Mouse (Mus musculus) 3134 (cell line): ENCODE data around the gene Med31.
"Not testable (repeated sequence)": the region's sequence is repeated elsewhere in the genome, so short reads cannot be mapped to it uniquely, and the experiment has no call there.

Experiments
- DNase-seq: peaks from one replicate; pipeline ENCODE4 v3.0.0-alpha.2; 2011; ENCODE audit warnings: low spot score; ENCODE audit not compliant: insufficient read length; ENCODE audit errors: extremely low read depth

The Med31 gene

GRCm38 (mm10) chr11:72205256-72205655 is 10.1 kb downstream of the Med31 start:
- DNase-seq, result no peak

- no peak for DNase-seq
Measured at GRCm38 (mm10) chr11:72203440-72203839, 12.0 kb downstream of the Med31 start.

GRCm38 (mm10) chr11:72196506-72196905 is 18.9 kb downstream of the Med31 start:
- DNase-seq, result no peak

GRCm38 (mm10) chr11:72194259-72194658 is 21.1 kb downstream of the Med31 start:
- DNase-seq, result no peak

GRCm38 (mm10) chr11:72190857-72191256 is 24.5 kb downstream of the Med31 start:
- no peak for DNase-seq

GRCm38 (mm10) chr11:72184252-72184651 is 31.1 kb downstream of the Med31 start:
- no peak for DNase-seq

GRCm38 (mm10) chr11:72181136-72181535 is 34.3 kb downstream of the Med31 start:
- DNase-seq, result no peak

GRCm38 (mm10) chr11:72180556-72180955 is 34.8 kb downstream of the Med31 start:
- no peak for DNase-seq

GRCm38 (mm10) chr11:72176553-72176952 is 38.8 kb downstream of the Med31 start:
- no peak for DNase-seq

- DNase-seq, result no peak
Measured at GRCm38 (mm10) chr11:72175966-72176365, 39.4 kb downstream of the Med31 start.

- no peak for DNase-seq
Measured at GRCm38 (mm10) chr11:72174721-72175120, 40.7 kb downstream of the Med31 start.

- no peak for DNase-seq
Measured at GRCm38 (mm10) chr11:72173506-72173905, 41.9 kb downstream of the Med31 start.

- DNase-seq, result not testable (repeated sequence)
Measured at GRCm38 (mm10) chr11:72171906-72172305, 43.5 kb downstream of the Med31 start.

GRCm38 (mm10) chr11:72169871-72170270 is 45.5 kb downstream of the Med31 start:
- DNase-seq, result no peak

GRCm38 (mm10) chr11:72163198-72163597 is 52.2 kb downstream of the Med31 start:
- DNase-seq, result no peak
